Mouse (Mus musculus) urinary bladder, postnatal 14 days (tissue): ENCODE results near the gene Rhox4c.
"Not testable (repeated sequence)": the region's sequence is repeated elsewhere in the genome, so short reads cannot be mapped to it uniquely, and the experiment has no call there.

Experiments used
- DNase-seq: peaks from one replicate; pipeline ENCODE4 v3.0.0; 2021; ENCODE audit warnings: low spot score

The Rhox4c gene

DNA sequence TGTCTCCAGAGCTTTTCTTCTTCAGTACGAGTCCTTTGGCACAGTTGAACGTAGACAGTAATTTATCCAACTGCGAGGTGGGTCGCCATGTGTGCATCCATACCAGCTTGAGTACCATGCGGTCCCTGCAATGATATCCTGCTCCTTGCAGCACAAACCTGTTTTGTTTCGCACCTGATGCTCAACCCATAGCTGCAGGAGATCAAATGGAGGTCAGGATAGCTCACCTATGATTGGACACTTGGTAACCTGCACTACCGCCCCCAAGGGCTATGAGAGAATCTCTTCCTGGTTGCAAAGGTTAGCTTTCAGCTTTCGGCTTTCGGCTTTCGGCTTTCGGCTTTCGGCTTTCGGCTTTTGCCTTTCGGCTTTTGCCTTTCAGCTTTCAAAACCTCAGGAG is at the start of gene Rhox4c:
Gene Rhox4c (plus strand): TSS at position 301 of the 400 bp plus-strand sequence.
- not testable (repeated sequence) for DNase-seq

DNA sequence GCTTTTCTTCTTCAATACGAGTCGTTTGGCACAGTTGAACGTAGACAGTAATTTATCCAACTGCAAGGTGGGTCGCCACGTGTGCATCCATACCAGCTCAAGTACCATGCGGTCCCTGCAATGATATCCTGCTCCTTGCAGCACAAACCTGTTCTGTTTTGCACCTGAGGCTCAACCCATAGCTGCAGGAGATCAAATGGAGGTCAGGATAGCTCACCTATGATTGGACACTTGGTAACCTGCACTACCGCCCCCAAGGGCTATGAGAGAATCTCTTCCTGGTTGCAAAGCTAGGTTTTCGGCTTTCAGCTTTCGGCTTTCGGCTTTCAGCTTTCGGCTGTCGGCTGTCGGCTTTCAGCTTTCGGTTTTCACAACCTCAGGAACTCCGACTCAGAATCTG is 47.9 kb upstream of the Rhox4c start, which contains the start of gene Rhox4b:
Gene Rhox4b (plus strand): TSS at position 301 of the 400 bp plus-strand sequence.
- not testable (repeated sequence) for DNase-seq

GRCm38 (mm10) chrX:37453380-37453779 is 26.8 kb upstream of the Rhox4c start, which contains the start of gene Rhox2c:
Rhox2c (plus strand) TSS chrX:37453680.
- not testable (repeated sequence) for DNase-seq

- DNase-seq: not testable (repeated sequence)
These were observed 21.9 kb upstream of the Rhox4c start, which contains the start of gene Rhox3c for GRCm38 (mm10) chrX:37458285-37458684. Rhox3c (plus strand) TSS chrX:37458585.

DNA sequence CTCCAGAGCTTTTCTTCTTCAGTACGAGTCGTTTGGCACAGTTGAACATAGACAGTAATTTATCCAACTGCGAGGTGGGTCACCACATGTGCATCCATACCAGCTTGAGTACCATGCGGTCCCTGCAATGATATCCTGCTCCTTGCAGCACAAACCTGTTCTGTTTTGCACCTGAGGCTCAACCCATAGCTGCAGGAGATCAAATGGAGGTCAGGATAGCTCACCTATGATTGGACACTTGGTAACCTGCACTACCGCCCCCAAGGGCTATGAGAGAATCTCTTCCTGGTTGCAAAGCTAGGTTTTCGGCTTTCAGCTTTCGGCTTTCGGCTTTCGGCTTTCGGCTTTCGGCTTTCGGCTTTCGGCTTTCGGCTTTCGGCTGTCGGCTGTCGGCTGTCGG is 33.9 kb downstream of the Rhox4c start, which contains the start of gene Rhox4d:
Gene Rhox4d (plus strand): TSS at position 301 of the 400 bp plus-strand sequence.
- not testable (repeated sequence) for DNase-seq

DNA sequence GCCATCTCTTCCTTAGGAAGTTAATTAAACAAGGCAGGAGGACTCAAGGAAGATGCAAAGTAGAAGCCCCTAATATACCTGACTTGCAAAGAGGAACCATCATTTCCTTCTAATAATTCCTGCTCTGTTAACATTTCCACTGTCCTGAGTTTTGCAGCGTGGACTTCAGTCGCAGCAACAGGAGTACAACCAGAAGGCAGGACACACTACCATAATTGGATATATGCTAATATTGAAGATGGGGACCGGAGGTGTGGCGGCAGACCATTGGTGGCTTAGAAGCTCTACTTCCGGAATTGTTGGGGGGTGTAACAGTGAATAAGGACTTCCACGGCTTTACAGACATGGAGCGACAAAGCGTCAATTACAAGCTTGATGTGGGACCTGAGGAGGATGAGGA is 50.0 kb downstream of the Rhox4c start, which contains the start of gene Rhox2e:
Gene Rhox2e (plus strand): TSS at position 301 of the 400 bp plus-strand sequence.
- not testable (repeated sequence) for DNase-seq
